Mouse (Mus musculus): ENCODE measurements around the gene Tsr3. TPM values are rescaled to one million over a fixed set of nuclear protein-coding genes. Genes with fewer than 3 reads are reported as not detected.
A peak's percentile ranks its signal among the peaks of the same experiment; 100 is the strongest.
"Not testable (repeated sequence)": the region's sequence is repeated elsewhere in the genome, so short reads cannot be mapped to it uniquely, and the experiment has no call there.

Gene Tsr3
- 10 to 100 TPM; 25.5 to 26.4 TPM for total RNA-seq (2021)
- long read RNA-seq, experiment 1, transcript Tsr3-201 (6 exons, 1,192 nt) = major isoform, 44 of 61 reads
- long read RNA-seq, experiment 1, partial matches to known transcripts = 3 of 61 reads
- long read RNA-seq, experiment 1, other reads (novel, unspliced or antisense) = 14 of 61 reads
- long read RNA-seq, experiment 2, transcript Tsr3-201 (6 exons, 1,192 nt) = major isoform, 44 of 59 reads
- long read RNA-seq, experiment 2, partial matches to known transcripts = 4 of 59 reads
- long read RNA-seq, experiment 2, other reads (novel, unspliced or antisense) = 11 of 59 reads

GRCm38 (mm10) chr17:25239695-25240636, at the start of gene Tsr3, which contains the start of gene Gnptg:
Gene Tsr3 (plus strand): TSS chr17:25240170.
Gene Gnptg (minus strand): TSS chr17:25240124.
- peak; percentile 74 to 88 for DNase-seq (ENCODE audit: low spot score in 2 of 2)

- DNase-seq (ENCODE audit: low spot score in 2 of 2) = no peak
Observed at GRCm38 (mm10) chr17:25202401-25202800, 37.6 kb upstream of the Tsr3 start.

GRCm38 (mm10) chr17:25210006-25210405, 30.0 kb upstream of the Tsr3 start:
- DNase-seq (ENCODE audit: low spot score in 2 of 2) = no peak

GRCm38 (mm10) chr17:25210680-25211466, 29.1 kb upstream of the Tsr3 start:
- DNase-seq (ENCODE audit: low spot score in 2 of 2) = no peak

- no peak for DNase-seq (ENCODE audit: low spot score in 2 of 2)
Observed at GRCm38 (mm10) chr17:25211705-25212104, 28.3 kb upstream of the Tsr3 start.

- DNase-seq (ENCODE audit: low spot score in 2 of 2) = no peak
Observed at GRCm38 (mm10) chr17:25215431-25215830, 24.5 kb upstream of the Tsr3 start.

GRCm38 (mm10) chr17:25218967-25219366, 21.0 kb upstream of the Tsr3 start:
- no peak for DNase-seq (ENCODE audit: low spot score in 2 of 2)

- DNase-seq (ENCODE audit: low spot score in 2 of 2) = no peak
Observed at GRCm38 (mm10) chr17:25219492-25220295, 20.3 kb upstream of the Tsr3 start.

GRCm38 (mm10) chr17:25220746-25221145, 19.2 kb upstream of the Tsr3 start:
- no peak for DNase-seq (ENCODE audit: low spot score in 2 of 2)

GRCm38 (mm10) chr17:25221821-25222503, 18.0 kb upstream of the Tsr3 start:
- DNase-seq (ENCODE audit: low spot score in 2 of 2) = no peak

GRCm38 (mm10) chr17:25222504-25222940, 17.4 kb upstream of the Tsr3 start:
- not testable (repeated sequence) for DNase-seq (ENCODE audit: low spot score in 2 of 2)

- no peak for DNase-seq (ENCODE audit: low spot score in 2 of 2)
Observed at GRCm38 (mm10) chr17:25222951-25223601, 16.9 kb upstream of the Tsr3 start.

GRCm38 (mm10) chr17:25224586-25225222, 15.3 kb upstream of the Tsr3 start:
- DNase-seq (ENCODE audit: low spot score in 2 of 2) = no peak

GRCm38 (mm10) chr17:25225659-25226058, 14.3 kb upstream of the Tsr3 start:
- DNase-seq (ENCODE audit: low spot score in 2 of 2) = no peak

- DNase-seq (ENCODE audit: low spot score in 2 of 2) = no peak
Observed at GRCm38 (mm10) chr17:25227991-25228390, 12.0 kb upstream of the Tsr3 start.

GRCm38 (mm10) chr17:25230014-25230655, 9.8 kb upstream of the Tsr3 start:
- DNase-seq (ENCODE audit: low spot score in 2 of 2) = not testable (repeated sequence)

GRCm38 (mm10) chr17:25230700-25231099, 9.3 kb upstream of the Tsr3 start:
- DNase-seq (ENCODE audit: low spot score in 2 of 2) = no peak

- not testable (repeated sequence) for DNase-seq (ENCODE audit: low spot score in 2 of 2)
Observed at GRCm38 (mm10) chr17:25231621-25232020, 8.3 kb upstream of the Tsr3 start.
